Mouse (Mus musculus) small intestine, adult 2 months (tissue): ENCODE results near the gene Moxd1. TPM values are rescaled to one million over a fixed set of nuclear protein-coding genes. Genes with fewer than 3 reads are reported as not detected.
A peak's percentile ranks its signal among the peaks of the same experiment; 100 is the strongest.

ENCODE experiments used
- H3K27ac ChIP-seq: fragments of 200-500 bp; 2 replicates; pipeline ENCODE4 v1.5.1; 2012; ENCODE audit warnings: low read depth, low read length, control low read depth, inconsistent platforms; ENCODE audit not compliant: insufficient read depth
- H3K27me3 ChIP-seq: fragments of 200-500 bp; 2 replicates; pipeline ENCODE4 v1.6.1; 2012; ENCODE audit warnings: mild to moderate bottlenecking, moderate library complexity, low read length, inconsistent platforms; ENCODE audit not compliant: control insufficient read depth, insufficient read depth
- H3K36me3 ChIP-seq: fragments of 200-500 bp; 2 replicates; pipeline ENCODE4 v1.6.1; 2012; ENCODE audit warnings: mild to moderate bottlenecking, low read length, control low read depth, inconsistent platforms; ENCODE audit not compliant: control insufficient read depth, insufficient read depth
- H3K4me1 ChIP-seq: fragments of 200-500 bp; 2 replicates; pipeline ENCODE4 v1.6.1; 2012; ENCODE audit warnings: low read length, inconsistent platforms, mixed read lengths; ENCODE audit not compliant: control insufficient read depth, insufficient read depth, insufficient read length
- H3K4me3 ChIP-seq: fragments of 200-500 bp; 2 replicates; pipeline ENCODE4 v1.5.1; 2012; ENCODE audit warnings: low read depth, mild to moderate bottlenecking, control low read depth, inconsistent platforms, low read length, moderate library complexity
- CTCF ChIP-seq: fragments of 200-500 bp; IDR thresholded peaks from 2 replicates; pipeline ENCODE4 v1.5.1; 2012; ENCODE audit warnings: low read depth, mild to moderate bottlenecking, control low read depth, inconsistent platforms, low read length, moderate library complexity, mixed read lengths; ENCODE audit not compliant: insufficient replicate concordance, insufficient read length; ENCODE audit errors: extremely low read depth
- POLR2A ChIP-seq: fragments of 200-500 bp; IDR thresholded peaks from 2 replicates; pipeline ENCODE4 v1.6.1; 2012; ENCODE audit warnings: low read depth, mild to moderate bottlenecking, control low read depth, inconsistent platforms, low read length, moderate library complexity
- WGBS: fragments of 180-500 bp; shearing (Covaris S2); methylation state at CpG from one replicate; pipeline ENCODE4 v1.1.7; 2018; 5-methylcytosine and 5-hydroxymethylcytosine counted together
- polyA plus RNA-seq: library from polyadenylated mRNA; depleted of rRNA; stranded (reverse); fragments of >200 nt; gene quantifications from 2 replicates; pipeline ENCODE4 v1.2.3, GENCODE M21; 2012; rRNA removed

The Moxd1 gene
- polyA plus RNA-seq, result 3.5 and 12.0 TPM in 2 replicates

- H3K4me3 ChIP-seq, result peak within 1 kb of the TSS; percentile 62
- peaks cover 6% of the 10 kb centered on the region; the same call in 1 of the 2 replicates for H3K27me3 ChIP-seq
- peaks cover 10% of the 10 kb centered on the region for H3K4me1 ChIP-seq
- no peak for TF ChIP-seq POLR2A
- TF ChIP-seq CTCF, result no peak
- no peak within 1 kb of the TSS for H3K27ac ChIP-seq
- H3K36me3 ChIP-seq, result no peaks in the 10 kb centered on the region
- WGBS, result 5% methylated on average over 56 of the region's 56 CpGs
Measured at GRCm38 (mm10) chr10:24223449-24224143, at the start of gene Moxd1. TSS of gene Moxd1 (plus strand) at chr10:24223517.

GRCm38 (mm10) chr10:24190392-24190791 is 32.9 kb upstream of the Moxd1 start:
- TF ChIP-seq CTCF (no peak), POLR2A (no peak)
- no peak overlapping the region for H3K27ac ChIP-seq
- H3K4me1 ChIP-seq, result no peaks in the 10 kb centered on the region
- 47% methylated on average over 7 of the region's 7 CpGs for WGBS
- H3K27me3 ChIP-seq, result no peaks in the 10 kb centered on the region
- peaks cover 29% of the 10 kb centered on the region for H3K36me3 ChIP-seq
- no peak overlapping the region for H3K4me3 ChIP-seq

GRCm38 (mm10) chr10:24191977-24192376 is 31.3 kb upstream of the Moxd1 start:
- Histone ChIP-seq H3K27ac (no peak overlapping the region), H3K27me3 (no peaks in the 10 kb centered on the region), H3K4me3 (no peak overlapping the region), H3K36me3 (peaks cover 16% of the 10 kb centered on the region), H3K4me1 (no peaks in the 10 kb centered on the region)
- TF ChIP-seq CTCF (no peak), POLR2A (no peak)
- WGBS, result 62% methylated on average over 1 of the region's 1 CpGs

GRCm38 (mm10) chr10:24199303-24199702 is 24.0 kb upstream of the Moxd1 start:
- 71% methylated on average over 12 of the region's 12 CpGs for WGBS
- no peak overlapping the region for H3K27ac ChIP-seq
- no peaks in the 10 kb centered on the region for H3K4me1 ChIP-seq
- H3K36me3 ChIP-seq, result no peaks in the 10 kb centered on the region
- H3K27me3 ChIP-seq, result no peaks in the 10 kb centered on the region
- no peak overlapping the region for H3K4me3 ChIP-seq
- TF ChIP-seq POLR2A (no peak), CTCF (no peak)

- Histone ChIP-seq H3K27ac (no peak overlapping the region), H3K36me3 (no peaks in the 10 kb centered on the region), H3K4me3 (no peak overlapping the region), H3K4me1 (no peaks in the 10 kb centered on the region), H3K27me3 (no peaks in the 10 kb centered on the region)
- no peak for TF ChIP-seq POLR2A
- no peak for TF ChIP-seq CTCF
- WGBS, result 92% methylated on average over 3 of the region's 3 CpGs
Measured at GRCm38 (mm10) chr10:24200099-24200498, 23.2 kb upstream of the Moxd1 start.

- Histone ChIP-seq H3K4me3 (no peak overlapping the region), H3K27me3 (no peaks in the 10 kb centered on the region), H3K36me3 (no peaks in the 10 kb centered on the region), H3K4me1 (no peaks in the 10 kb centered on the region), H3K27ac (no peak overlapping the region)
- TF ChIP-seq POLR2A, result no peak
- no peak for TF ChIP-seq CTCF
- WGBS, result 72% methylated on average over 6 of the region's 6 CpGs
Measured at GRCm38 (mm10) chr10:24210075-24210474, 13.2 kb upstream of the Moxd1 start.

- TF ChIP-seq CTCF (no peak), POLR2A (no peak)
- Histone ChIP-seq H3K4me3 (no peak overlapping the region), H3K27ac (no peak overlapping the region), H3K27me3 (no peaks in the 10 kb centered on the region), H3K36me3 (no peaks in the 10 kb centered on the region), H3K4me1 (peaks cover 4% of the 10 kb centered on the region; the same call in 1 of the 2 replicates)
- 91% methylated on average over 5 of the region's 5 CpGs for WGBS
Measured at GRCm38 (mm10) chr10:24213297-24213696, 10.0 kb upstream of the Moxd1 start.
